Mouse (Mus musculus) neutrophil, adult 5-6 weeks (primary cell): ENCODE results near the gene Unc13a. TPM values are rescaled to one million over a fixed set of nuclear protein-coding genes. Genes with fewer than 3 reads are reported as not detected.
A peak's percentile ranks its signal among the peaks of the same experiment; 100 is the strongest.

Source experiments
- ATAC-seq: fragments of 151-379, 151-347 bp; 2 replicates; pipeline ENCODE4 v1.8.0; 2017; ENCODE audit warnings: mild to moderate bottlenecking, moderate TSS enrichment; ENCODE audit not compliant: insufficient number of reproducible peaks, poor library complexity, low FRiP score, severe bottlenecking; ENCODE audit errors: extremely low read depth
- total RNA-seq: library from RNA; stranded (forward); fragments of 200-1000 nt; gene quantifications from 2 replicates; pipeline ENCODE4 v1.2.3, GENCODE M21; 2017

Unc13a gene
- total RNA-seq, 1 experiment from 2014 or later, result 0.12 TPM

DNA sequence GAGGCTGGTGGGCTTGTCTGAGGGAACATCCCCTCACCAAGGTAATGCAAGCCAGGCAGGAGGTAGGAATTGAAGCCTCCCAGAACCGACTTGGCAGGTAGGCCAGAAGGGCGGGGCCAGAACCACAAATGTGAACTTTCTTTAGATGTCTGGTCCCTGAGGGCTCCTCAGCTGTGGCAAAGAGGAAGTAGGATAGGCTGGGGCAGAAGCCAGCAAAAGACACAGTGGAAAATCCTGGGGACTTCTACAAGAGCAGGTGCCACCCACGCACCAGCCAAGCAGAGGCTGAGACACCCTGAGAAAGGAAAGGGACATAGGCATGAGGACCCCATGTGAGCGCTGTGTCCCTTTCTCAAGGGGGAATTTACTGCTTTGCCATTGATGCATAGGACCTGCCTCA lies 74.8 kb downstream of the Unc13a start:
- peak; percentile 35 for ATAC-seq

DNA sequence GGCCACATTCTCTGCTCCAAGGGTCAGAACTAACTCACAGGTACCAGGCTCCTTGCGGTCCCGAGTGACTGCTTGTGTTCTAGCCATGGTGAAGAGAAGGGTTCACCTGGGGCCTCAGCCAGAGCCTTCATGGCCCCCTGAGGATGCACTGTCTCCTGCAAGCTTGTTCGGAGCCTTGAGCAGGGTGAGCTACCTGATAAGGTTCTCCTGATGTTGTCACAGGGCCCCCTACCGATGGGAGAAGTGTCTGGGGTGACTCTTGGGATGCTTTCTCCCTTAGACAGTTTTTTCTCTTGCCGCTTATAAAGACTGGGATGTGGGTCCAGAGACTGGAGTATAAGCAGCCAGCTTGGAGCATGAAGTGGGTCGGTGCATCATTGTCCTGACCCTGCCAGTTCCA lies 75.2 kb downstream of the Unc13a start:
- no peak for ATAC-seq

DNA sequence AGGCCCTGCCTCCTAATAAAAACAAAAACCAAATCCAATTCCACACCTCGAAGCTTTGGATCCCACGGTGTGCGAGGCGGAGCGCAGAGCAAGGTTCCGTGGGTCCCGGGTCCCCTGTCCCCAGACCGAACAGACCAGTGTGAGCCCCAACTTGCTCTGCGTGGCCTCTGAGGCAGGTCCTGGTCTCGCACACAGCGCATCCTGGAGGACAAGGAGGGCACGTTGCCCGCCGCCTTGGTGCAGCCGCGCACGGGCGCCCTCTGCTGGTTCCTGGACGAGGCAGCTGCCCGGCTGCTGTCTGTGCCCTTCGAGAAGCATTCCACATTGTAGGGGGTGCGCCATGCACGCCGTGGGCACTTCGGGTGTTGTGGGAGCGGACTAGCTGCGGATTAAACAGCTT lies 75.7 kb downstream of the Unc13a start:
- peak; percentile 51 for ATAC-seq

DNA sequence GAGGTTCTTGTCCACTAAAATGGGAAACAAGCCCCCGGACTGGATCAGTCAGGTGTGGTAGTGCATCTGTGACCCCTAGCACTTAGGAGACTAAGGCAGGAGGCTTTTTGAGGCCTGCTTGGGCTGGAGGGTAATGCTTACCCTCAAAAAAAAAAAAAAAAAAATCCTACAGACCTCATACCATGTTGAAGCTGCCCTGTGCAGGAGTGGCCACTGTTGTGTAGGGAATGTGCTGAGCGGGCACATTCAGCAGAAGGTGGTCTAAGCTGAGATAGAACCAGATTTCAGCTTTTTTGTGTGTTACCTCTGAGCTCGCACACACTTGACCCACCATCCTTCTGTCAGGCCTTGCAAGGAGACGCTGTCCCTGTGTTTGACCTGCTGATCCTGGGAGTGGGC lies 77.2 kb downstream of the Unc13a start:
- ATAC-seq, result no peak

DNA sequence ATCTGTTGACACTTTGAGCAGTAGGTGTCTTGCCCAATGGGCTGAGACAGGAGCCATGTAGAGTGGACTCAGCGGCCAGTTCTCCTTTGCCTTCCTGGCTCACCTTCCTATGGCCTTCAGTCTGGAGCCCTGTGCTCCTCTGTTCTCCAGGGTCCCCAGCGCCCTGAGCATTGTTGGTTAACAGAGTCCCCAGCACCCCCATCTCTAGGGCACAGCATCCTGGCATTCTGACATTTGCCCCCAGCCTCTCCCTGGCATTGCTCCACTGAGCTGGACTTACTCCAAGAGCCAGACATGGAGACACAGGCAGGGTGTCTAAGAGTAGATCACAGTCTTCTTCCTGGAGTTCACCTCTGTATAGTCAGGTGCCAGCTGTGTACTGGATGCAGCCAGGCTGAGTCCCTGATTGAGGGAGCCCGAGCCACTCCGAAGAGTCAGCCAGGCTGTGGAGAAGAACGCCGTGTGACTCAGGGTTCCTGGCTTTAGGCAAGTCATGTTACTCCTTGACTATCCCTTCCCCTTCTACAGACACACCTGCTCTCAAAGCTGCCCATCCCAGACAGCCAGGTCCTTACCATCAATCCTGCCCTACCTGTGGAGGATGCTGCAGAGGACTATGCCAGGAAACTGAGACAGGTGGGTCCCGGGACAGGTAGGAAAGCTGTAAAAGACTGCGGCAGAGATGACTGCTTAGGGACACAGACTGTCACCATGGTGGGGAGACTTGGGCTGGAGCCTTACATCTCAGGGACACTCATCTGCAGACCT lies 77.8 kb downstream of the Unc13a start:
- ATAC-seq, result no peak

DNA sequence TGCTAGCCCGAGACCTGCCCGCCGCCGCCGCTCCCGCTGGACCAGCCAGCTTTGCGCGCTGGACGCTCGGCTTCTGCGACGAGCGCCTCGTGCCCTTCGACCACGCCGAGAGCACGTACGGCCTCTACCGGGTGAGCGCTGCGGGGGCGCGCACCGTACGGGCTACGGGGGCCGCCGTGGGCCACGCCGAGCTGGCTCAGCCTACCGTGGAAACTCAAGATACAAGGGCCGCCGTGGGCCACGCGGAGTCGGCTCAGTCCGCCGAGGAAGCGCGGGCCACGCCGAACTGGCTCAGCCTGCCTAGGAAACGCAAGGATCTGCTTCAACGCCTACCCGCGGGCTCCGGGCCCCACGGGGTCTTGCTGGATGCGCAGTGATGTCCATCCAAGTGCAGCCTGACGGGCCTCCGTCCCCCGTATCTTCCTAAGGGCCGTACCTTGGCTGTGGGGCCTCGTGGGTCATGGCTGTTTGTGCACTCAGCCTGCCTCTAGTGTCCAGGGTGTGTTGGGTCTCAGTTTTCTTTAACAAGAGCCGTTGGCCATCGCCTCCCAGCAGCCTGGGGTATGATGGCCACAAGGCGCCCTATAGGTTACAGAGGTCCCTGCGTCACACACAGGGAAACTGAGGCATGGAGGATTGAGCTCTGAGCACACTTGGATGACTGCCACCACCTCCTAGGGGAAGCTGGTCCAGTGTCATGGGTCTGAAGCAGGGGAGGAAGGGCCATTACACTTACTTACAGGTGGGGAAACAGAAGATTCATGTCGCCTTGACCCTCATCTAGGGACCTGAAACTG lies 79.0 kb downstream of the Unc13a start:
- no peak for ATAC-seq

DNA sequence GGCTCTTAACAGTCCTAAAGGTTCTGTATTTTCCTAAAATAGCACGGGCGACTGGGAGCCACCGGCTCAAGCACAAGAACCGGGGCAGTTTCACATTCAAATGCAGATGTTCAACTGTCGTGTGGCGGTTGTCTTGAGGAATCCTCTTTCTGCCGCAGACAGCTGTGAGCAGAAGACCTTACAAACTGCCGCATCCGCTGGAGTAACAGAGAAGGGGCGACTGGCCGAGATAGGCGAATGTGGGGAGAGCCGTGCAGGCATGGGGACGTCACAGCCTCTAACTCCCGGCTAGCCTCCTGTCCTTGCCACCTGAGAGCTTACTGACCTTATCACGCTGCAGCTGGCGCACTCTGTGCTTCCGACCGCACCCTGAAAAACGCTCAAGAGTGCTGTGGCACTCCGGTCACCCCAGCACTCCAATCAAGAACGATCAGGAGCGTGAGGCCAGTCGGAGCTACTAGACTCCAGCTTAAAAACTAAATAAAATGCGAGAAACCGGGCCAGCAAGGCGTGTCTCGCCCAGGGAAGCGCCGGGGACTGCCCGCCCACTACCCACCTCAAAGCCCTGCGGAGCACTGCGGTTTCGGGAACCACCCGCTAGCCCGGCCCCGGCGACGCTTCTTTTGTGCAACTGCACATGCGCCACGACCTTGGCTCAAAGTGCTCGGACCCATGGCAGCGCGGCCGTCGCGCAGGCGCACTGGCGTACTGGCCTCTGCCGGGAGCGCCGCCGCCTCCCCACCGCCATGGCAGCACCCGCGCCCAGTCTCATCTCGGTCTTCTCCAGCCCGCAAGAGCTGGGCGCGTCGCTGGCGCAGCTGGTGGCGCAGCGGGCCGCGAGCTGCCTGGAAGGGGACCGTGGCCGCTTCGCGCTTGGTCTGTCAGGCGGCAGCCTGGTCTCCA lies 79.8 kb downstream of the Unc13a start, which contains the start of gene Pgls:
Gene Pgls (plus strand): TSS at position 706 of the 903 bp plus-strand sequence.
- peak; percentile 49 for ATAC-seq

DNA sequence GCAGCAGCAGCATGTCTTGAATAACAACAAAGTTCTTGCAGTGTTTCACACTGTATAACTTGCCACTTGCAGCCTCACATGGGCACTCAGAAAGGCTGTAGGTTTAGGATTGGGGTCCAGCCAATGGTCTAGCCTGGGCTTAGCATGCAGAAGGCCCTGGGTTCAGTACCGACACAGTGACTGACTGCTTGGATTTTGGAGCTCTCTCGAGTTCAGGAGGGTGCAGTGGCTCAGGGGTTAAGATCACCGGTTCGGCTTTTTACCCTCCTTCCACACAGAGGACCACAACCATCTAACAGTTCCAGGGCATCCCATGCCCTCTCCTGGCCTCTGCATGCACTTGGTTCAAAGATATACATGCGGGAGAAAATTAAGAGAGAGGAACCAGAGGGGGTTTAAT lies 80.5 kb downstream of the Unc13a start:
- no peak for ATAC-seq

DNA sequence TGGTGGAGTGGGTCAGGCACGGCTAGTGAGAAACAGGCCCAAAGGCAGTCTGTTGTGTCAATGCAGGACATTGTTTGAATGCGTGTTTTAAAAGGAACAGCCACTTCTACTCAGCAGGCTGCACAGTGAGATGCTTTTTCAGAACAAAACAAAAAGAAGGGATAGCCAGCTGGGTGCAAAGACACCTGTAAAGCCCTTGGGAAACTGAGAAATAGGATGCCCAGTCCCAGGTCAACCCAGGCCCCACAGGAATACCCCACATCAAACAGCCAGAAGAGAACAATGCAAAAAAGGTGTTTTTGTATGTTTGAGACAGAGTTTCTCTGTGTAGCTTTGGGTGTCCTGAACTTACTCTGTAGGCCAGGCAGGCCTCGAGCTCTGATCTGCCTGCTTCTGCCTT lies 82.8 kb downstream of the Unc13a start:
- ATAC-seq, result no peak

DNA sequence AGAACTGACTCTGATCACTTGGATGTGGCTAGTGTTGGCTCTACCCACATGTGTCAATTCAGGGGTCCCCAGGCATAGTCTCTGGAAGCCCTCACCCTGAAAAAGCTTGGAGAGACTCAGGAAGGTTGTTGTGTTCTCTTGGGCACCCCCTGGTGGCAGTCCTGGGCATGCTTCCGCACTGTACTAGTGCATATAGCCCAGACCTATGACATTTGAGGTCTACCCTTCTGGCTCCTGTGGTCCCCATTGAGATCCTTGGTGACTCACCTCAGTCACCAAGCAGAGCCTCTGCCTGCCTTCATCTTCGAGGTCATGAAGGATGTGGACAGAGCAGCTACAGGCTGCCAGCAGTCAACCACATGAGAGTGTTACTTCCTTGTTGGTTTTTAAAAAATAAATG lies 84.7 kb downstream of the Unc13a start:
- peak; percentile 18; the same call in 1 of the 2 replicates for ATAC-seq

DNA sequence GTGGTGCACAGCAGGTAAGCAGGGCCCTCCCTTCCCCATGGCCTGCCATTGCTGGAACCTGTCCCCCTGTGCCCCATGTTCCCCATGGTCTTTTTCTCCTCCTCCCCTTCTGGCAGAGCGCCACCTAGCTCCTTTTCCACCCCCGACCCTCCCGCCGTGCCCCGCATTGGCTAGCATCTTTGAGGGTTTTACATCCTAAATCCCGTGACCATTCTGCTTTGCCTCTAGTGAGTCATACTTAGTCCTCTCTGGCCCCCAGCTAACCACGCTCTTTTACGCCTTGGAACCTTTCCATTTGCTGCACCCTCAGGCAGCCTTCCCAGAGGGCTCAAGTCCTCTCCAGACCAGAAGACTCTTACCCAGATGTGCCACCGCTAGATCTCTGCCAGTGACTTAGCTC lies 91.4 kb downstream of the Unc13a start:
- ATAC-seq, result no peak

DNA sequence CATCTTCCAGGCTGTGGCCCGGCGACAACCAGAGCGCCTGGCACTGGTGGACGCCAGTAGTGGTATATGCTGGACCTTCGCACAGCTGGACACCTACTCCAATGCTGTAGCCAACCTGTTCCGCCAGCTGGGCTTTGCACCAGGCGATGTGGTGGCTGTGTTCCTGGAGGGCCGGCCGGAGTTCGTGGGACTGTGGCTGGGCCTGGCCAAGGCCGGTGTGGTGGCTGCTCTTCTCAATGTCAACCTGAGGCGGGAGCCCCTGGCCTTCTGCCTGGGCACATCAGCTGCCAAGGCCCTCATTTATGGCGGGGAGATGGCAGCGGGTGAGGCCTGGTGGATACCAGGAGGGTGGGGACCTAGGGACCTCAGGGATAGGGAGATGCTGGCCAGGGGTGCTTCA lies 92.1 kb downstream of the Unc13a start:
- ATAC-seq, result no peak

DNA sequence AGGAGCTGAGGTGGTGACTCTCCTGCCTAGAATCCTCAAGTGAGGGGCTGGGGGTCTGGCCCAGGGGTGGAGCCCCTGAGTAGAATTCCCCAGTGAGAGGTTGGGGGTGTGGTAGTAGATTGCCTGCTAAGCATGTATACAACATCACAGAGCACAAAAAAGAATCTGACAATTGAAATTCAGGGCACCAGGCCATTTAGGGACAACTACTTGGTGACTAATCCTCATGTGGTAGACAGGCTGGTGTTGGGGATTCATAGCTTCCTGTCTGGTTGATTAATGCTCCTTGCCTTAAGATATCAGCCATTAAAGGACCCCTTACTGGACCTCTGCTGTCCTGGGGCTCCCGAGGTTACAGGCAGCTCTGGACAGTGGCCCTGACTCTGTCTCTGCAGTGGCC lies 92.5 kb downstream of the Unc13a start:
- no peak for ATAC-seq

DNA sequence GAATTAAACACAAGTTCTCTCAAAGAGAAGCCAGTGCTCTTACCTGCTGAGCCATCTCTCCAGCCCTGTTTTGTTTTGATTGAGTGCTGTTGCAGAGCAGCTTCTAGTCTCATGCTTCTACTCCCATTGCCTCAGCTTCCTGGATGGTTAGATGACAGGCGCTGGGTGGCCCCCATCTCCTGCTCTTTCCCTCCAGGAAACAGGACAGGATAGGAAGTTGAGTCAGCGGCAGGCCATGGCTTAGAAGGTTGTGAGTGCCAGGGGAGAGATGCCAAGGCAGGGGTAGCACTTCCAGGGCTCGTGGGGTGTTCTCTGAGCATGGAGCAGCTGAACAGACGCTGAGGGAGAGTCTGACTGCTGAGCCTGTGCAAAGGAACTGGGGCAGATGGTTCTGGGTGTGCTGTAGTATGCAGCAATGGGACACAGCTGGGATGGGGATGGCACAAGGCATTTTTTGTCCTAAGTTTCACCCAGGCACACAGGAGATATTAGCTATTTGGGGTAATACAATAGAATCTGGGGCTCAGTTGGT lies 93.6 kb downstream of the Unc13a start:
- ATAC-seq, result no peak

DNA sequence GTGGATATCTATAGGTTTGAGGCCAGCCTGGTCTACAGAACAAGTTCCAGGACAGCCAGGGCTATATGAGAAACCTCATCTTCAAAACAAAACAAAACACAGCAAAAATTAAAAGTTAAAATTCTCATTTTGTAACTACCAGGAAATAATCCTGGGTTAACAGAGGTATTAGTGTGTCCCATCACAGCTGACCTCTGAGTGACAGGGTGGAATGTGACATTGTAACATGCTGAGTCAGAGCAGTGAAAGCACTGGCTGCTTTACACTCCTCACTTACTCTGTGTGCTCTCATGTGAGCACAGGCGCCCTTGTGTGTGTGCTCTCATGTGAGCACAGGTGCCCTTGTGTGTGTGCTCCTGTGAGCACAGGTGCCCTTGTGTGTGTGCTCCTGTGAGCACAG lies 96.5 kb downstream of the Unc13a start:
- no peak for ATAC-seq

DNA sequence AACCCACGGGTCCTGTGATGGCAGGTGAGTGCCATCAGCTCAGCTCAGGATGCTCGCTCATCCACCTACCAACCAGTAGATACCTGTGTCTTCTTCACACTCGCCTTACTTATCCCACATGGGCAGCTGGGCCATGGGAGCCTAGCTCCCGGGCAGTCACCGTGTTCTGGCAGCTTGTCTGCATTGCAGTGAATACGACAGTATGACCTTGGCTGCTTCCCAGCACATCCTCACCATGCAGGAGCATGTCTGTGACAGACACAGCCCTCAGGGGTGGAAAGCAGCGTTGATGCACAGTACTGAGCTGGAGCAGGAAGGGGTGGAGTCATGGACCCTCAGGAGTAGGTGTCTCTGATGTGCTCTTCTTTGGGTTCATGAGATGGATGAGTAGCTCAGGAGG lies 97.1 kb downstream of the Unc13a start:
- ATAC-seq, result no peak
